Mouse (Mus musculus): ENCODE results near the gene Kdm5b.

Kdm5b gene

GRCm38 (mm10) chr1:134551869-134552268 is 8.1 kb upstream of the Kdm5b start:
- no peak for DNase-seq (ENCODE audit: low spot score)

GRCm38 (mm10) chr1:134552396-134552795 is 7.6 kb upstream of the Kdm5b start:
- DNase-seq (ENCODE audit: low spot score) = no peak

GRCm38 (mm10) chr1:134555240-134555870 is 4.6 kb upstream of the Kdm5b start:
- no peak for DNase-seq (ENCODE audit: low spot score)

- no peak for DNase-seq (ENCODE audit: low spot score)
Observed at GRCm38 (mm10) chr1:134555871-134556670, 3.9 kb upstream of the Kdm5b start.

GRCm38 (mm10) chr1:134556671-134557218 is 3.2 kb upstream of the Kdm5b start:
- DNase-seq (ENCODE audit: low spot score) = peak; percentile 83

- no peak for DNase-seq (ENCODE audit: low spot score)
Observed at GRCm38 (mm10) chr1:134558511-134558910, 1.5 kb upstream of the Kdm5b start.

- no peak for DNase-seq (ENCODE audit: low spot score)
Observed at GRCm38 (mm10) chr1:134559226-134559625, 745 bp upstream of the Kdm5b start.

GRCm38 (mm10) chr1:134560396-134560795 is 425 bp downstream of the Kdm5b start:
- DNase-seq (ENCODE audit: low spot score) = peak; percentile 29

- no peak for DNase-seq (ENCODE audit: low spot score)
Observed at GRCm38 (mm10) chr1:134560801-134561769, 1.1 kb downstream of the Kdm5b start.

GRCm38 (mm10) chr1:134561770-134562143 is 1.8 kb downstream of the Kdm5b start:
- no peak for DNase-seq (ENCODE audit: low spot score)

- no peak for DNase-seq (ENCODE audit: low spot score)
Observed at GRCm38 (mm10) chr1:134562457-134562856, 2.5 kb downstream of the Kdm5b start.

- no peak for DNase-seq (ENCODE audit: low spot score)
Observed at GRCm38 (mm10) chr1:134563726-134564125, 3.8 kb downstream of the Kdm5b start.

GRCm38 (mm10) chr1:134567511-134567910 is 7.5 kb downstream of the Kdm5b start:
- DNase-seq (ENCODE audit: low spot score) = no peak

- DNase-seq (ENCODE audit: low spot score) = no peak
Observed at GRCm38 (mm10) chr1:134570171-134570570, 10.2 kb downstream of the Kdm5b start.

- no peak for DNase-seq (ENCODE audit: low spot score)
Observed at GRCm38 (mm10) chr1:134570631-134571030, 10.7 kb downstream of the Kdm5b start.

- no peak for DNase-seq (ENCODE audit: low spot score)
Observed at GRCm38 (mm10) chr1:134573300-134573931, 13.4 kb downstream of the Kdm5b start.

GRCm38 (mm10) chr1:134573932-134574315 is 14.0 kb downstream of the Kdm5b start:
- DNase-seq (ENCODE audit: low spot score) = no peak

- DNase-seq (ENCODE audit: low spot score) = no peak
Observed at GRCm38 (mm10) chr1:134577384-134578120, 17.6 kb downstream of the Kdm5b start.

- no peak for DNase-seq (ENCODE audit: low spot score)
Observed at GRCm38 (mm10) chr1:134580796-134581195, 20.8 kb downstream of the Kdm5b start.

GRCm38 (mm10) chr1:134583560-134583959 is 23.6 kb downstream of the Kdm5b start:
- no peak for DNase-seq (ENCODE audit: low spot score)

- DNase-seq (ENCODE audit: low spot score) = no peak
Observed at GRCm38 (mm10) chr1:134589676-134590075, 29.7 kb downstream of the Kdm5b start.
